Mouse (Mus musculus): ENCODE data around the gene Unc79. TPM values are rescaled to one million over a fixed set of nuclear protein-coding genes. Genes with fewer than 3 reads are reported as not detected.
A peak's percentile ranks its signal among the peaks of the same experiment; 100 is the strongest.

The Unc79 gene
- 39.5 and 44.5 TPM in 2 replicates for total RNA-seq (2014; rRNA removed)
- 4.5 and 6.7 TPM in 2 replicates for polyA plus RNA-seq (2015; fragmentation: Nextera tagmentation; extraction: Ambion mirVana)

DNA sequence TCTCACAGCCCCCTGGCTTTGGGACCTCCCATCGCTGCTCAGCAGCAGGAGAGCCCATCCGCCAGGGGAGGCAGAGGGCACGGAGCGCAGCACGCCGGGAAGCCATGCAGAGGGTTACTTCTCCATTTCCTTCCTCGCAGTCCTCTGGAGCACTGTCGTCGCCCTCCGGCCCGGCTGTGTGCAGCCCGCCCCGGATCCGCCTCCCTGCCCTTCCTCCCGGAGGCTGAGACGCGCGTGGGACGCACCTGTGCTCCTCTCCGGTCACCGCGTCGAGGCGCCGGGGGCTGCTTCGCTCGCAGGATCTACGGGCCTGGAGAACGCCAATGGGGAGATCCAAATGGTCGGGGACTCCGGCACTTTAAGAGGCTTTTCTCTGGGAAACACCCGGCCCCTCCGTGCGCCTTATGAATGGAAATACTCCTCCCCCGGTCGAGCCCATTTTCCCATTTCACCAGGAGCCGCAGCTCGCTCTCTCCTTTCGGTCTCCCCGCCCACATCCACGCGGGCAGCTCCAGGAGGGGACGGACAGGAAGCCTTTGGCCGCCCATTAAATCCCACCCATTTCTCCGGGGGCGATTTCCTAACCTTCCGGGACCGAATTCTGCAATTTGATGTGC is at the start of gene Unc79:
Gene Unc79, plus strand, starts transcription at position 82 of the 617 bp plus-strand sequence.
- no peaks in the 10 kb centered on the region for H3K27me3 ChIP-seq (ENCODE audit: insufficient read depth, low read length)
- H3K9ac ChIP-seq (replicated peaks; ENCODE audit: low read length, poor library complexity, severe bottlenecking): peak within 1 kb of the TSS; percentile 76
- H3K4me3 ChIP-seq (ENCODE audit: low read depth, low read length): peak within 1 kb of the TSS; percentile 59
- H3K9me3 ChIP-seq (ENCODE audit: low read length): no peaks in the 10 kb centered on the region
- H3K27ac ChIP-seq (ENCODE audit: low read depth, low read length): peak within 1 kb of the TSS; percentile 96
- H3K36me3 ChIP-seq (ENCODE audit: insufficient read depth, low read length): no peaks in the 10 kb centered on the region
- DNase-seq (ENCODE audit: low spot score) (peak; percentile 94), ATAC-seq (ENCODE audit: low FRiP score) (peak; percentile 90)
- TF ChIP-seq CTCF (IDR thresholded peaks at IDR 0.05): peak; percentile 79
- under 1% methylated on average over 48 of the region's 48 CpGs for WGBS
- peak within 1 kb of the TSS; percentile 66 for H3K4me2 ChIP-seq (ENCODE audit: low read depth, low read length, poor library complexity, severe bottlenecking)
- H3K4me1 ChIP-seq (ENCODE audit: insufficient read depth, low read length): peaks cover 8% of the 10 kb centered on the region; the same call in 1 of the 2 replicates

DNA sequence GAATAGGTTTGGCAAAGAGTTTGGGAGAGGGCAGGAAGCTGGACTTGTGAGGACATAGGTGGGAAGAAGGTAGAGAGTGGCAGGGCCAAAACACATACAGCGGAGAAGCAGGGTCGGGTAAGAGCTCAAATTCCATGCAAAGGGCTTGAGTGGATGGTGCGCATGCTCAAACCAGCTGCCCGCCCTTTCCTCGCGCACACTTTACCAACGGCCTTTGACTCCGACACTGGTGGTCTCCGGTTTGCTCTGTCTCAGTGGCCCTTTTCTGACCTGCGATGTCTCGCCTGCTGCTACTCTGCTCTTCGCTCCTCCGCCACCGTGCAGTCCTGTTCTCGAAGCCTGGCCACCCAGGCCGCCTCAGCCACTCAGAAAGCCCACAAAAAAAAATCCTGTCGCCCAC is 49.6 kb upstream of the Unc79 start, which contains the start of gene Cox8c:
Gene Cox8c, plus strand, starts transcription at position 226 of the 400 bp plus-strand sequence.
- DNase-seq (ENCODE audit: low spot score) (no peak), ATAC-seq (ENCODE audit: low FRiP score) (no peak)
- 94% methylated on average over 17 of the region's 17 CpGs for WGBS
- no peaks in the 10 kb centered on the region for H3K4me1 ChIP-seq (ENCODE audit: insufficient read depth, low read length)
- no peak within 1 kb of the TSS for H3K4me2 ChIP-seq (ENCODE audit: low read depth, low read length, poor library complexity, severe bottlenecking)
- no peaks in the 10 kb centered on the region for H3K27me3 ChIP-seq (ENCODE audit: insufficient read depth, low read length)
- H3K4me3 ChIP-seq (ENCODE audit: low read depth, low read length): no peak within 1 kb of the TSS
- H3K27ac ChIP-seq (ENCODE audit: low read depth, low read length): no peak within 1 kb of the TSS
- H3K9ac ChIP-seq (replicated peaks; ENCODE audit: low read length, poor library complexity, severe bottlenecking): no peak within 1 kb of the TSS
- no peak for TF ChIP-seq CTCF (IDR thresholded peaks at IDR 0.05)
- no peaks in the 10 kb centered on the region for H3K36me3 ChIP-seq (ENCODE audit: insufficient read depth, low read length)
- no peaks in the 10 kb centered on the region for H3K9me3 ChIP-seq (ENCODE audit: low read length)

DNA sequence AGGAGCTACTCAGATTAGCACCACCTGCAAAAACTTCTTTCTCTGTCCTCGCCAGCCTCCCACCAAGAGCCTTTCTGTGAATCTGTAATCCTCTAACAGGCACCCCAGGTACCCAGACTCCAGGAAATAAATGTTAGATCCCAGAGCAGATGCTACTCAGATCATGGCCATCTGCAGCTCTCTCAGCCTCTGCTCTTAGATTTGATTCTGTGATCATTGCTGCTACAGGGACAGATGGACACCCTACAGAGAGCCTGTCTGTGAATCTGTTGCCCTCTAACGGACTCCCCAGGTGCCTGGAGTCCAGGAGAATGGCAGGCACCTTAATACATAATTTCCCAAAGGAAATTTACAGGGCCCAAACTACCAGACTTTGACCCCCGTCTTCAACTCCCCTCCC is 40.5 kb upstream of the Unc79 start:
- Histone ChIP-seq H3K36me3 (ENCODE audit: insufficient read depth, low read length) (no peaks in the 10 kb centered on the region), H3K4me3 (ENCODE audit: low read depth, low read length) (no peak overlapping the region), H3K4me1 (ENCODE audit: insufficient read depth, low read length) (no peaks in the 10 kb centered on the region), H3K9me3 (ENCODE audit: low read length) (no peaks in the 10 kb centered on the region), H3K27me3 (ENCODE audit: insufficient read depth, low read length) (no peaks in the 10 kb centered on the region), H3K27ac (ENCODE audit: low read depth, low read length) (no peak overlapping the region), H3K9ac (replicated peaks; ENCODE audit: low read length, poor library complexity, severe bottlenecking) (no peak overlapping the region), H3K4me2 (ENCODE audit: low read depth, low read length, poor library complexity, severe bottlenecking) (no peak overlapping the region)
- WGBS: 31% methylated on average over 3 of the region's 3 CpGs
- peak; percentile 52 for DNase-seq (ENCODE audit: low spot score)
- no peak for ATAC-seq (ENCODE audit: low FRiP score)
- no peak for TF ChIP-seq CTCF (IDR thresholded peaks at IDR 0.05)

DNA sequence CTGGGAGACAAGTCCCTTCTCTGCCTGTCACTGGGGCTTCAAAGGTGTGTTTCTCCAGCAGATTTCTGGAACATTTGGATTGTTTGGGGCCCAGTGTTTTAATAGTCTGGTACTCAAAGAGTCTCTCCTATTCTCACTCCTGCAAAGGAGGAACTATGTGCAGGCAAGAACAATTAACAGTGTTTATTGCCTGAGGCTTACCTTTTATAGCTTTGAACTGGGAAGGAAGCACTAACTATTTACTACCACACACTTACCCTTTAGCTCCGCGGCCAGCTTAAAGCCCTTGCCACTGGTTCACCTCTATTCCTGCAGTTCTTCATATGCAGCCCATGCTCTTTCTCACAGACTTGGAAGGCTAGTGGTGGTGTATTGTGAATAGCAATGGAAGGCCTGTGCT is 32.6 kb upstream of the Unc79 start:
- Histone ChIP-seq H3K4me3 (ENCODE audit: low read depth, low read length) (no peak overlapping the region), H3K9me3 (ENCODE audit: low read length) (no peaks in the 10 kb centered on the region), H3K4me1 (ENCODE audit: insufficient read depth, low read length) (no peaks in the 10 kb centered on the region), H3K27me3 (ENCODE audit: insufficient read depth, low read length) (no peaks in the 10 kb centered on the region), H3K36me3 (ENCODE audit: insufficient read depth, low read length) (no peaks in the 10 kb centered on the region), H3K9ac (replicated peaks; ENCODE audit: low read length, poor library complexity, severe bottlenecking) (no peak overlapping the region), H3K27ac (ENCODE audit: low read depth, low read length) (no peak overlapping the region), H3K4me2 (ENCODE audit: low read depth, low read length, poor library complexity, severe bottlenecking) (no peak overlapping the region)
- no peak for TF ChIP-seq CTCF (IDR thresholded peaks at IDR 0.05)
- ATAC-seq (ENCODE audit: low FRiP score): no peak
- WGBS: 87% methylated on average over 2 of the region's 2 CpGs
- no peak for DNase-seq (ENCODE audit: low spot score)

DNA sequence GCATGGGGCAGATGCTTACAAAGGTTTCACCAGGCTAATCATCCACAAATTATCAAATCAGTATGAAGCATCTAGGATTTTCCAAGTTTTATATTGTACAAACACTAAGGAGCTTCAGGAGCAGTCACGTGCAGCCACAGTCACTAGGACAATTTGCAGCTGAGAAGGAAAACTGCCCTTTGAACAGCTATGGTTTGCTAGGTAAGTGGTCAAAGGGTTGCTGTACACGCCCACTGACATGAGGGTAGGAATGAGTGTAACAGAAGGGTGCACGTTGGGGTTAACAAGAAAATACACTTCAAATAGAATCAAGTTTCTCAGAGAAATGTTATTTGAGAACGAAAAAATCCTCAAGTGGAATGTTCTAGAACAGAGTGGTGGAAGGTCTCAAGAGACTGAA is 18.9 kb upstream of the Unc79 start:
- H3K9ac ChIP-seq (replicated peaks; ENCODE audit: low read length, poor library complexity, severe bottlenecking): no peak overlapping the region
- no peaks in the 10 kb centered on the region for H3K36me3 ChIP-seq (ENCODE audit: insufficient read depth, low read length)
- no peak overlapping the region for H3K27ac ChIP-seq (ENCODE audit: low read depth, low read length)
- ATAC-seq (ENCODE audit: low FRiP score): no peak
- H3K4me2 ChIP-seq (ENCODE audit: low read depth, low read length, poor library complexity, severe bottlenecking): no peak overlapping the region
- WGBS: 78% methylated on average over 4 of the region's 4 CpGs
- no peak for TF ChIP-seq CTCF (IDR thresholded peaks at IDR 0.05)
- no peaks in the 10 kb centered on the region for H3K27me3 ChIP-seq (ENCODE audit: insufficient read depth, low read length)
- DNase-seq (ENCODE audit: low spot score): no peak
- H3K4me3 ChIP-seq (ENCODE audit: low read depth, low read length): no peak overlapping the region
- H3K4me1 ChIP-seq (ENCODE audit: insufficient read depth, low read length): no peaks in the 10 kb centered on the region
- no peaks in the 10 kb centered on the region for H3K9me3 ChIP-seq (ENCODE audit: low read length)

DNA sequence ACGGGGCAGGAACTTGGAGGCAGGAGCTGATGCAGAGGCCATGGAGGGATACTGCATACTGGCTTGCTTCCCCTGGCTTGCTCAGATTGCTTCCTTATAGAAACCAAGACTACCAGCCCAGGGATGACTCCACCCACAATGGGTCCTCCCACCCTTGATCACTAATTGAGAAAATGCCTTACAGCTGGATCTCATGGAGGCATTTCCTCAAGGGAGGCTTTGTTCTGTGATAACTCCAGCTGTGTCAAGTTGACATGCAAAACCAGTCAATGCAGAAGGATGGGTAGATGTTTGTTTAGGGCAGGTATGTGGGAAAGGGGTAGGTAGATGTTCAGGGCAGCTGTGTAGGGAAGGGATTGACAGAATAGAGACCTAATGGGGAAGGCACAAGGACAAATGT is 18.3 kb upstream of the Unc79 start:
- ATAC-seq (ENCODE audit: low FRiP score) (no peak), DNase-seq (ENCODE audit: low spot score) (no peak)
- H3K4me3 ChIP-seq (ENCODE audit: low read depth, low read length): no peak overlapping the region
- H3K9me3 ChIP-seq (ENCODE audit: low read length): no peaks in the 10 kb centered on the region
- no peak for TF ChIP-seq CTCF (IDR thresholded peaks at IDR 0.05)
- H3K36me3 ChIP-seq (ENCODE audit: insufficient read depth, low read length): no peaks in the 10 kb centered on the region
- H3K9ac ChIP-seq (replicated peaks; ENCODE audit: low read length, poor library complexity, severe bottlenecking): no peak overlapping the region
- H3K4me2 ChIP-seq (ENCODE audit: low read depth, low read length, poor library complexity, severe bottlenecking): no peak overlapping the region
- 92% methylated on average over 1 of the region's 1 CpGs for WGBS
- H3K4me1 ChIP-seq (ENCODE audit: insufficient read depth, low read length): no peaks in the 10 kb centered on the region
- no peak overlapping the region for H3K27ac ChIP-seq (ENCODE audit: low read depth, low read length)
- H3K27me3 ChIP-seq (ENCODE audit: insufficient read depth, low read length): no peaks in the 10 kb centered on the region
